Mouse (Mus musculus) testis, adult 2 months (tissue): ENCODE results near the gene Slc39a10. TPM values are rescaled to one million over a fixed set of nuclear protein-coding genes. Genes with fewer than 3 reads are reported as not detected.
"Not testable (repeated sequence)": the region's sequence is repeated elsewhere in the genome, so short reads cannot be mapped to it uniquely, and the experiment has no call there.

Source experiments
- H3K27ac ChIP-seq: fragments of 200-500 bp; 2 replicates; pipeline ENCODE4 v1.5.1; 2012; ENCODE audit warnings: low read depth, low read length; ENCODE audit not compliant: control insufficient read depth, insufficient read depth
- H3K27me3 ChIP-seq: fragments of 200-500 bp; 2 replicates; pipeline ENCODE4 v1.6.1; 2012; ENCODE audit warnings: mild to moderate bottlenecking, low read length, moderate library complexity; ENCODE audit not compliant: control insufficient read depth, insufficient read depth
- H3K36me3 ChIP-seq: fragments of 200-500 bp; 2 replicates; pipeline ENCODE4 v1.6.1; 2012; ENCODE audit warnings: mild to moderate bottlenecking, low read length; ENCODE audit not compliant: control insufficient read depth, insufficient read depth
- H3K4me1 ChIP-seq: fragments of 200-500 bp; 2 replicates; pipeline ENCODE4 v1.6.1; 2012; ENCODE audit warnings: low read length; ENCODE audit not compliant: control insufficient read depth, insufficient read depth
- H3K4me3 ChIP-seq: fragments of 200-500 bp; 2 replicates; pipeline ENCODE4 v1.5.1; 2012; ENCODE audit warnings: low read depth, mild to moderate bottlenecking, low read length, moderate library complexity, mixed read lengths; ENCODE audit not compliant: control insufficient read depth
- CTCF ChIP-seq: fragments of 200-500 bp; IDR thresholded peaks from 2 replicates; pipeline ENCODE4 v1.5.1; 2012; ENCODE audit warnings: low read depth, mild to moderate bottlenecking, inconsistent platforms, low read length, moderate library complexity; ENCODE audit not compliant: control insufficient read depth, insufficient read depth, insufficient replicate concordance
- POLR2A ChIP-seq: fragments of 200-500 bp; IDR thresholded peaks from 2 replicates; pipeline ENCODE4 v1.6.1; 2012; ENCODE audit warnings: low read depth, mild to moderate bottlenecking, inconsistent platforms, low read length, moderate library complexity; ENCODE audit not compliant: control insufficient read depth
- polyA plus RNA-seq: library from polyadenylated mRNA; depleted of rRNA; stranded (reverse); fragments of >200 nt; gene quantifications from 2 replicates; pipeline ENCODE4 v1.2.3, GENCODE M21; 2012

The Slc39a10 gene
- polyA plus RNA-seq, 1 experiment = 25.8 TPM

- H3K4me3 ChIP-seq = no peak overlapping the region
- TF ChIP-seq POLR2A (no peak), CTCF (no peak)
- H3K36me3 ChIP-seq = no peaks in the 10 kb centered on the region; the same call in 1 of the 2 replicates
- no peaks in the 10 kb centered on the region for H3K4me1 ChIP-seq
- H3K27me3 ChIP-seq = no peaks in the 10 kb centered on the region
- no peak overlapping the region for H3K27ac ChIP-seq
These were observed 62.4 kb downstream of the Slc39a10 start for GRCm38 (mm10) chr1:46830066-46830843.

GRCm38 (mm10) chr1:46822256-46822972 is 70.2 kb downstream of the Slc39a10 start:
- TF ChIP-seq CTCF = no peak
- H3K36me3 ChIP-seq = peaks cover 2% of the 10 kb centered on the region; the same call in 1 of the 2 replicates
- H3K27ac ChIP-seq = no peak overlapping the region
- no peaks in the 10 kb centered on the region for H3K27me3 ChIP-seq
- H3K4me3 ChIP-seq = no peak overlapping the region
- no peaks in the 10 kb centered on the region for H3K4me1 ChIP-seq

DNA sequence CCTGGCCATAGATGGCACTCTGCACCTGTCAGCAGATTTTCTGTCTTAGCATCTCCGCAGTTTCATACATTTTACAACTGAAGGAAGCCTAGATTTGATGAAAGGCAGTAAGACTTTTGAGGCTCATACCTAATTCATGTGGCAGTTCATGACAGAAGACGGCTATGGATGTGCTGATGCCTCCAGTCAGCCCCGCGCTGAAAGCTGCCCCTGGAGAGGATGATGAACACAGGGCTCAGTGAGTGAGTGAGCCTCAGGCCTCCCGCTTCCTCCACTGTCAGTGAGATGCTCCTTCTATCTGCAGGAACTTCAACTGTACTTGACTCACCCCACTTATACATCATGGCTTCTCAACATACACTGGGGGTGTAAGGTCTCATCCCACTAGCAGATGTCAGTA is 74.7 kb downstream of the Slc39a10 start:
- TF ChIP-seq CTCF (no peak), POLR2A (no peak)
- H3K27ac ChIP-seq = no peak overlapping the region
- no peaks in the 10 kb centered on the region for H3K4me1 ChIP-seq
- H3K27me3 ChIP-seq = no peaks in the 10 kb centered on the region
- H3K4me3 ChIP-seq = no peak overlapping the region
- H3K36me3 ChIP-seq = peaks cover 2% of the 10 kb centered on the region; the same call in 1 of the 2 replicates

GRCm38 (mm10) chr1:46808630-46809029 is 84.0 kb downstream of the Slc39a10 start:
- not testable (repeated sequence) for H3K27me3 ChIP-seq, H3K27ac ChIP-seq, H3K4me3 ChIP-seq, H3K4me1 ChIP-seq, H3K36me3 ChIP-seq

DNA sequence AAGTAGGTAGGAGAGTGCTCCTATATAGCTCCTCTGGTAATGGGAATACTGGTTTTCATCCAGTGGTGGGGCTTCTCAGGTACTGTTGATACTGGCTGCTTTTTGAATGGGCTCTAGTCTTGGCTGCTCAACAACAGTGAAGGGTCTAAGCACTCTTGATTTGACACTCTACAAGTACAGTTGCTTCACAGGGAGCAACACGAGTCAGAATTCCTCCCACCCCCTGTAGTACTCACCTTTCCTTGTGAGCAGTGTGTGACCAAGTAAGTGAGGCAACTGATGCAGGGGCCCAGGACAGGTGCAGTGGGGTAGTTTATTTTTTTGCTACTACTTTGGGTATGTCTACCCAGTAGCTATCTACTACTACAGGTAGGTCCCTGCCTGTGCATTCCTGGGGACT is 87.6 kb downstream of the Slc39a10 start:
- Histone ChIP-seq H3K4me1 (no peaks in the 10 kb centered on the region), H3K27ac (no peak overlapping the region), H3K36me3 (no peaks in the 10 kb centered on the region), H3K27me3 (no peaks in the 10 kb centered on the region), H3K4me3 (no peak overlapping the region)
- no peak for TF ChIP-seq CTCF
- no peak for TF ChIP-seq POLR2A

DNA sequence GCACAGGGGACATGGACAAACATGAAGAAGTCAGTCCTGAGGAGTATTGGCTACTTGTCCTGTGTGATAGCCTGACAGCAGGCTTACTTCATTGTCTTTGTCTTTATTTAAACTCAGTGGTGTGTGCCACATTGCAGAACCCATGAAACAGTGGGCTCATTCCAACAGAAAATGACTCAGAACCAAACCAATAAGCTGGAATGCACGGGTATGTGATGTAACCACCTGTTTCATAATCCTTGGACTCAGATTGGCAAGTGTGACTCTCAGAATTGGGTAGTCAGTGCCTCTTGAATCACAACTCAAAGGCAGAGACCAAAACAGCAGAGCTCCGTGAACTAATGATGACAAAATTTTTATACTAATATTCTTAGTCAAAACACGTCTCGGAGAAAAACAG is 110.4 kb downstream of the Slc39a10 start:
- H3K36me3 ChIP-seq, H3K27me3 ChIP-seq, H3K4me1 ChIP-seq, H3K4me3 ChIP-seq, H3K27ac ChIP-seq: not testable (repeated sequence)

- H3K27ac ChIP-seq, H3K27me3 ChIP-seq, H3K36me3 ChIP-seq, H3K4me3 ChIP-seq, H3K4me1 ChIP-seq: not testable (repeated sequence)
These were observed 122.5 kb downstream of the Slc39a10 start for GRCm38 (mm10) chr1:46770077-46770695.

DNA sequence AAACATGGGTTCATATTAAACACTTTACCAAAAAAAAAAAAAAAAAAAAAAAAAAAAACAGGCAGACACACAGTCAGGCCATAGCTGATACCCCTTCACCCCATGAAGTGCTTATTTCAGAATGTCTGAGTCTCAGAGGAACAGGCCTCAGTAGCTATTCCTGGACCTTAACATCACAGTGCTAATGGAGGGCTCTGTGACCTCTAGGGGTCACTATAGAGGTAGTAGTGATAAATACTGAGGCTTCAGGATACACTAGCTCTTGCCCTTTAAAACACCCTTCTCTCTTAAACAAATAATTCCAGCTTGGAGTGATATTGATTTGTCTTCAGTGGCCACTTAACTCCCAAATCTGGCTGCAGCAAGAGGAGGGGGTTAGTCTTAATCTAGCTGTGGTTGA is 123.3 kb downstream of the Slc39a10 start:
- not testable (repeated sequence) for H3K4me1 ChIP-seq, H3K4me3 ChIP-seq, H3K27ac ChIP-seq, H3K27me3 ChIP-seq, H3K36me3 ChIP-seq

DNA sequence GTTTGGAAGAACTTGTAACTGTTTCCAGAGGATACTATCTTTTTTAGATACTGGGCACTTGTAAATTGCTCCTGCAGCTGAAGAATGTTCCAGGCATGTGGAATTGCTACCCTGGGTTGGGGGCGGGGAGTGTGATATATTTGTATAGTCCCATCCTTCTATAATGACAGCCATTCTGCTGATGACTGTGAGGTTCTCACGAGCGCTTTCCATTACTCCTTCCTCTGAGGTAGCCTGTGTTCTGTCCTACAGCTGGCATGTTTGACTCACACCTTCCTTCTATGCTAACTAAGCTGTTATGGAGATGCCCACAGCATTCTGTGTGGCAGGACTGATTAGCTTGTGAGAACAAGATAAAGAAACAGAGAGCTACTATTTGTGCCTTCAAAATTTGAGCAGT is 128.1 kb downstream of the Slc39a10 start:
- not testable (repeated sequence) for H3K27me3 ChIP-seq, H3K36me3 ChIP-seq, H3K4me1 ChIP-seq, H3K27ac ChIP-seq, H3K4me3 ChIP-seq
